Mouse (Mus musculus) embryonic facial prominence, embryonic 12.5 days (tissue): Measurements from ENCODE around the gene Gpr89. TPM values are rescaled to one million over a fixed set of nuclear protein-coding genes. Genes with fewer than 3 reads are reported as not detected.

Source experiments
- ATAC-seq: fragments of 200-750 bp; cut with Nextera tagmentation; 2 replicates; pipeline ENCODE4 v1.8.0; 2017; ENCODE audit not compliant: insufficient number of reproducible peaks, insufficient read depth, low FRiP score, low TSS enrichment
- H3K27ac ChIP-seq: fragments of 300-500 bp; sonication (generic); 2 replicates; pipeline ENCODE4 v1.5.1; 2016; ENCODE audit warnings: mild to moderate bottlenecking
- H3K27me3 ChIP-seq: fragments of 300-500 bp; sonication (generic); 2 replicates; pipeline ENCODE4 v1.6.1; 2016; ENCODE audit warnings: mild to moderate bottlenecking, moderate library complexity
- H3K36me3 ChIP-seq: fragments of 300-500 bp; sonication (generic); 2 replicates; pipeline ENCODE4 v1.6.1; 2016; ENCODE audit warnings: mild to moderate bottlenecking
- H3K4me1 ChIP-seq: fragments of 300-500 bp; sonication (generic); 2 replicates; pipeline ENCODE4 v1.6.1; 2016
- H3K4me2 ChIP-seq: fragments of 300-500 bp; sonication (generic); replicated peaks from 2 replicates; pipeline ENCODE4 v1.6.1; 2016; ENCODE audit warnings: mild to moderate bottlenecking, moderate library complexity
- H3K4me3 ChIP-seq: fragments of 300-500 bp; sonication (generic); 2 replicates; pipeline ENCODE4 v1.5.1; 2016; ENCODE audit warnings: mild to moderate bottlenecking
- H3K9ac ChIP-seq: fragments of 300-500 bp; sonication (generic); 2 replicates; pipeline ENCODE4 v1.6.1; 2016; ENCODE audit warnings: mild to moderate bottlenecking, moderate library complexity
- H3K9me3 ChIP-seq: fragments of 300-500 bp; sonication (generic); 2 replicates; pipeline ENCODE4 v1.6.1; 2016; ENCODE audit warnings: mild to moderate bottlenecking, moderate library complexity
- WGBS: fragments of 180-500 bp; shearing (Covaris S2); methylation state at CpG from one replicate; pipeline ENCODE4 v1.1.7; 2016; 5-methylcytosine and 5-hydroxymethylcytosine counted together
- polyA plus RNA-seq: library from polyadenylated mRNA; unstranded; fragments of >200 nt; fragmentation: Nextera tagmentation; extraction: Ambion mirVana; gene quantifications from 2 replicates; pipeline ENCODE4 v1.2.1, GENCODE M21; 2016

Gpr89 gene
- polyA plus RNA-seq, result 40.8 and 43.1 TPM in 2 replicates

GRCm38 (mm10) chr3:96904851-96905541, at the start of gene Gpr89:
Gene Gpr89 (minus strand): TSS chr3:96905346.
- peak; percentile 87 for ATAC-seq
- under 1% methylated on average over 40 of the region's 40 CpGs for WGBS
- peaks cover 10% of the 10 kb centered on the region for H3K27me3 ChIP-seq
- no peak within 1 kb of the TSS for H3K27ac ChIP-seq
- H3K4me1 ChIP-seq, result peaks cover 9% of the 10 kb centered on the region
- H3K9ac ChIP-seq, result peak within 1 kb of the TSS; percentile 90
- peak within 1 kb of the TSS; percentile 98 for H3K4me3 ChIP-seq
- H3K4me2 ChIP-seq, result peak within 1 kb of the TSS; percentile 81
- no peaks in the 10 kb centered on the region for H3K36me3 ChIP-seq
- H3K9me3 ChIP-seq, result no peaks in the 10 kb centered on the region

GRCm38 (mm10) chr3:96953489-96954233, 48.5 kb upstream of the Gpr89 start:
- Histone ChIP-seq H3K9ac (no peak overlapping the region), H3K27ac (no peak overlapping the region), H3K9me3 (no peaks in the 10 kb centered on the region), H3K4me2 (no peak overlapping the region; the same call in 1 of the 2 replicates), H3K36me3 (no peaks in the 10 kb centered on the region), H3K4me1 (peaks cover 9% of the 10 kb centered on the region; the same call in 1 of the 2 replicates), H3K27me3 (no peaks in the 10 kb centered on the region), H3K4me3 (no peak overlapping the region)
- WGBS, result 44% methylated on average over 14 of the region's 14 CpGs
- no peak for ATAC-seq

GRCm38 (mm10) chr3:96942706-96943105, 37.6 kb upstream of the Gpr89 start:
- Histone ChIP-seq H3K9ac (no peak overlapping the region), H3K4me2 (no peak overlapping the region), H3K4me1 (no peaks in the 10 kb centered on the region), H3K36me3 (no peaks in the 10 kb centered on the region), H3K9me3 (no peaks in the 10 kb centered on the region), H3K4me3 (no peak overlapping the region), H3K27ac (no peak overlapping the region), H3K27me3 (no peaks in the 10 kb centered on the region)
- WGBS, result 88% methylated on average over 2 of the region's 2 CpGs
- no peak for ATAC-seq

GRCm38 (mm10) chr3:96938738-96939137, 33.6 kb upstream of the Gpr89 start:
- ATAC-seq, result no peak
- H3K4me3 ChIP-seq, result no peak overlapping the region
- H3K4me1 ChIP-seq, result no peaks in the 10 kb centered on the region
- no peaks in the 10 kb centered on the region for H3K9me3 ChIP-seq
- no peak overlapping the region for H3K9ac ChIP-seq
- no peak overlapping the region for H3K27ac ChIP-seq
- no peaks in the 10 kb centered on the region for H3K36me3 ChIP-seq
- 10% methylated on average over 11 of the region's 11 CpGs for WGBS
- H3K27me3 ChIP-seq, result no peaks in the 10 kb centered on the region; the same call in 1 of the 2 replicates
- H3K4me2 ChIP-seq, result peak overlapping the region; percentile 24

- Histone ChIP-seq H3K4me3 (no peak overlapping the region), H3K9ac (no peak overlapping the region), H3K36me3 (no peaks in the 10 kb centered on the region), H3K9me3 (no peaks in the 10 kb centered on the region), H3K27ac (no peak overlapping the region), H3K4me1 (no peaks in the 10 kb centered on the region), H3K4me2 (no peak overlapping the region), H3K27me3 (no peaks in the 10 kb centered on the region; the same call in 1 of the 2 replicates)
- WGBS, result 35% methylated on average over 5 of the region's 5 CpGs
- peak; percentile 43; the same call in 1 of the 2 replicates for ATAC-seq
Measured at GRCm38 (mm10) chr3:96937606-96938005, 32.5 kb upstream of the Gpr89 start.

GRCm38 (mm10) chr3:96936241-96936640, 31.1 kb upstream of the Gpr89 start:
- ATAC-seq, result no peak
- Histone ChIP-seq H3K9ac (no peak overlapping the region), H3K36me3 (no peaks in the 10 kb centered on the region), H3K27me3 (no peaks in the 10 kb centered on the region; the same call in 1 of the 2 replicates), H3K4me2 (no peak overlapping the region), H3K4me1 (peaks cover 6% of the 10 kb centered on the region), H3K9me3 (no peaks in the 10 kb centered on the region), H3K27ac (no peak overlapping the region), H3K4me3 (no peak overlapping the region)
- 7% methylated on average over 6 of the region's 6 CpGs for WGBS

GRCm38 (mm10) chr3:96931261-96931681, 26.1 kb upstream of the Gpr89 start:
- H3K4me3 ChIP-seq, result no peak overlapping the region
- H3K27ac ChIP-seq, result no peak overlapping the region
- H3K4me2 ChIP-seq, result 0 out of 2 replicates have a peak overlapping the region, but pooled peaks have one; percentile 7
- no peak overlapping the region for H3K9ac ChIP-seq
- 0 out of 2 replicates have a peak, but pooled peaks have one; percentile 18 for ATAC-seq
- H3K9me3 ChIP-seq, result no peaks in the 10 kb centered on the region
- peaks cover 10% of the 10 kb centered on the region for H3K4me1 ChIP-seq
- 37% methylated on average over 5 of the region's 5 CpGs for WGBS
- H3K27me3 ChIP-seq, result no peaks in the 10 kb centered on the region; the same call in 1 of the 2 replicates
- H3K36me3 ChIP-seq, result no peaks in the 10 kb centered on the region

GRCm38 (mm10) chr3:96925920-96926319, 20.8 kb upstream of the Gpr89 start, which contains the start of gene Gja8:
Gene Gja8 (minus strand): TSS chr3:96926020.
- H3K4me1 ChIP-seq, result peaks cover 2% of the 10 kb centered on the region
- no peak within 1 kb of the TSS for H3K4me2 ChIP-seq
- no peak for ATAC-seq
- H3K4me3 ChIP-seq, result no peak within 1 kb of the TSS
- 60% methylated on average over 6 of the region's 6 CpGs for WGBS
- H3K27me3 ChIP-seq, result no peaks in the 10 kb centered on the region
- H3K9me3 ChIP-seq, result no peaks in the 10 kb centered on the region
- no peak within 1 kb of the TSS for H3K9ac ChIP-seq
- no peaks in the 10 kb centered on the region for H3K36me3 ChIP-seq
- no peak within 1 kb of the TSS for H3K27ac ChIP-seq

- H3K9me3 ChIP-seq, result no peaks in the 10 kb centered on the region
- no peak overlapping the region for H3K4me2 ChIP-seq
- no peak for ATAC-seq
- 87% methylated on average over 4 of the region's 4 CpGs for WGBS
- no peaks in the 10 kb centered on the region; the same call in 1 of the 2 replicates for H3K27me3 ChIP-seq
- no peaks in the 10 kb centered on the region for H3K36me3 ChIP-seq
- no peak overlapping the region for H3K27ac ChIP-seq
- no peak overlapping the region for H3K9ac ChIP-seq
- 0 out of 2 replicates have a peak, but pooled peaks cover 5% of the 10 kb centered on the region for H3K4me1 ChIP-seq
- H3K4me3 ChIP-seq, result no peak overlapping the region
Measured at GRCm38 (mm10) chr3:96924631-96925030, 19.5 kb upstream of the Gpr89 start.

GRCm38 (mm10) chr3:96920991-96921390, 15.8 kb upstream of the Gpr89 start:
- no peaks in the 10 kb centered on the region for H3K9me3 ChIP-seq
- no peak overlapping the region for H3K4me3 ChIP-seq
- ATAC-seq, result no peak
- H3K4me2 ChIP-seq, result no peak overlapping the region
- H3K36me3 ChIP-seq, result no peaks in the 10 kb centered on the region
- H3K9ac ChIP-seq, result no peak overlapping the region
- 0 out of 2 replicates have a peak, but pooled peaks cover 5% of the 10 kb centered on the region for H3K4me1 ChIP-seq
- no peaks in the 10 kb centered on the region; the same call in 1 of the 2 replicates for H3K27me3 ChIP-seq
- no peak overlapping the region for H3K27ac ChIP-seq
- 48% methylated on average over 7 of the region's 7 CpGs for WGBS

- peak overlapping the region; percentile 90 for H3K9ac ChIP-seq
- H3K36me3 ChIP-seq, result no peaks in the 10 kb centered on the region
- H3K4me1 ChIP-seq, result peaks cover 9% of the 10 kb centered on the region
- H3K4me2 ChIP-seq, result peak overlapping the region; percentile 81
- WGBS, result 51% methylated on average over 9 of the region's 9 CpGs
- H3K9me3 ChIP-seq, result no peaks in the 10 kb centered on the region
- ATAC-seq, result no peak
- peaks cover 10% of the 10 kb centered on the region for H3K27me3 ChIP-seq
- no peak overlapping the region for H3K27ac ChIP-seq
- peak overlapping the region; percentile 98 for H3K4me3 ChIP-seq
Measured at GRCm38 (mm10) chr3:96905592-96905991, 446 bp upstream of the Gpr89 start.
